Comparison of ENCODE assay signal across 22 mouse cellular contexts in genomic region chr4:102952476-102952875, GRCm38 (mm10). TPM values are rescaled to one million over a fixed set of nuclear protein-coding genes. Genes with fewer than 3 reads are reported as not detected.
"Had no signal": no experiment of that assay in that cellular context is flagged by ENCODE, and none has a peak within 500 bp of the region (broad histone marks: within the 10 kb centered on the region; RNA-seq: fewer than 3 reads in every experiment).

No protein-coding gene starts in this region.

- H3K4me2 ChIP-seq: intestine, embryonic 15.5 days; kidney, embryonic 15.5 days; limb, embryonic 13.5 days; liver, embryonic 12.5 days; liver, embryonic 15.5 days; lung, embryonic 15.5 days; midbrain, embryonic 11.5 days; neural tube, embryonic 12.5 days; neural tube, embryonic 15.5 days had no signal

- H3K36me3 ChIP-seq: intestine, embryonic 15.5 days; kidney, embryonic 15.5 days; limb, embryonic 10.5 days; limb, embryonic 13.5 days; liver, embryonic 12.5 days; liver, embryonic 15.5 days; lung, embryonic 15.5 days; neural tube, embryonic 12.5 days; neural tube, embryonic 15.5 days had no signal

- H3K27me3 ChIP-seq: intestine, embryonic 15.5 days; kidney, embryonic 15.5 days; limb, embryonic 13.5 days; liver, embryonic 12.5 days; liver, embryonic 15.5 days; lung, embryonic 15.5 days; neural tube, embryonic 12.5 days; neural tube, embryonic 15.5 days had no signal

- DNase-seq: kidney, adult 11 months; kidney, adult 8-10 months; kidney, postnatal 10 days; kidney, postnatal 36 days; liver; lung, adult 18-20 months; lung, postnatal 10 days; lung, postnatal 36 days; midbrain, embryonic 14.5 days; thymus, postnatal 25 days had no signal

- H3K27ac ChIP-seq: intestine, embryonic 15.5 days; kidney, embryonic 15.5 days; limb, embryonic 10.5 days; limb, embryonic 13.5 days; liver, embryonic 12.5 days; liver, embryonic 15.5 days; lung, embryonic 15.5 days; neural tube, embryonic 12.5 days; neural tube, embryonic 15.5 days; stomach, postnatal 0 days had no signal

- H3K9me3 ChIP-seq: intestine, embryonic 15.5 days; kidney, embryonic 15.5 days; limb, embryonic 10.5 days; limb, embryonic 13.5 days; liver, embryonic 12.5 days; liver, embryonic 15.5 days; lung, embryonic 15.5 days; neural tube, embryonic 12.5 days; neural tube, embryonic 15.5 days had no signal

- H3K4me3 ChIP-seq: intestine, embryonic 15.5 days; kidney, embryonic 15.5 days; limb, embryonic 10.5 days; limb, embryonic 13.5 days; liver, embryonic 12.5 days; liver, embryonic 15.5 days; lung, embryonic 15.5 days; neural tube, embryonic 12.5 days; neural tube, embryonic 15.5 days had no signal

- ATAC-seq: intestine, embryonic 15.5 days; liver, embryonic 12.5 days had no signal

- H3K9ac ChIP-seq: intestine, embryonic 15.5 days; kidney, embryonic 15.5 days; limb, embryonic 13.5 days; liver, embryonic 12.5 days; liver, embryonic 15.5 days; lung, embryonic 15.5 days; neural tube, embryonic 12.5 days; neural tube, embryonic 15.5 days had no signal

- H3K4me1 ChIP-seq: intestine, embryonic 15.5 days; kidney, embryonic 15.5 days; limb, embryonic 10.5 days; limb, embryonic 13.5 days; liver, embryonic 12.5 days; liver, embryonic 15.5 days; lung, embryonic 15.5 days; neural tube, embryonic 12.5 days; neural tube, embryonic 15.5 days had no signal

RNA-seq across cellular contexts. Expression of gene Tctex1d1, which starts 25.9 kb away (rescaled TPM):
- total RNA-seq: megakaryocyte-erythroid progenitor cell, adult 5-6 weeks had no signal
- polyA plus RNA-seq: midbrain, embryonic 11.5 days had no signal
